In genomic region chr1:87032466-87032865, GRCm38 (mm10) we compare ENCODE assay signal across 12 mouse cellular contexts. TPM values are rescaled to one million over a fixed set of nuclear protein-coding genes. Genes with fewer than 3 reads are reported as not detected.
DNase-seq lines count a peak whose midpoint lies in the region; ATAC-seq lines count a peak whose summit lies in the region.
"Had no signal": no experiment of that assay in that cellular context is flagged by ENCODE, and none has a peak within 500 bp of the region (broad histone marks: within the 10 kb centered on the region; RNA-seq: fewer than 3 reads in every experiment).

No protein-coding gene starts in this region.

- WGBS in kidney, embryonic 14.5 days = 49% methylated on average over 7 of the region's 7 CpGs
- 67% methylated on average over 7 of the region's 7 CpGs for WGBS in midbrain, embryonic 16.5 days

- peak; percentile 36 for DNase-seq in kidney, adult 9 months
- DNase-seq in urinary bladder, postnatal 14 days (ENCODE audit: low spot score) = peak; percentile 33
- no peak for DNase-seq in urinary bladder, postnatal 10 days (ENCODE audit: low spot score)
- peak; percentile 70 to 79 for DNase-seq in cerebellum, postnatal 10 days
- DNase-seq in embryo, embryonic 10.5 days (ENCODE audit: low spot score) = no peak
- DNase-seq: adrenal gland, adult 8-10 months; forebrain, postnatal 0 days; liver, embryonic 13.5 days; right cerebral cortex, adult 18-20 months had no signal

- no peaks in the 10 kb centered on the region for H3K9me3 ChIP-seq in kidney, embryonic 14.5 days (ENCODE audit: control insufficient read depth, low read length)
- H3K9me3 ChIP-seq in midbrain, embryonic 16.5 days (replicated peaks; ENCODE audit: control insufficient read depth, low read length, poor library complexity, severe bottlenecking) = no peaks in the 10 kb centered on the region
- H3K9me3 ChIP-seq: liver, embryonic 13.5 days had no signal

- H3K4me1 ChIP-seq in kidney, embryonic 14.5 days (ENCODE audit: control insufficient read depth, insufficient read depth, low read length) = peaks cover 29% of the 10 kb centered on the region
- H3K4me1 ChIP-seq in midbrain, embryonic 16.5 days (ENCODE audit: control insufficient read depth, insufficient read depth, low read length) = peaks cover 5% of the 10 kb centered on the region; the same call in 1 of the 2 replicates

- H3K4me2 ChIP-seq in kidney, embryonic 14.5 days (replicated peaks; ENCODE audit: low read depth, low read length) = no peak overlapping the region
- no peak overlapping the region for H3K4me2 ChIP-seq in midbrain, embryonic 16.5 days (ENCODE audit: low read length)
- H3K4me2 ChIP-seq: liver, embryonic 13.5 days had no signal

- H3K36me3 ChIP-seq in kidney, embryonic 14.5 days (ENCODE audit: control insufficient read depth, insufficient read depth, low read length) = no peaks in the 10 kb centered on the region
- H3K36me3 ChIP-seq in midbrain, embryonic 16.5 days (ENCODE audit: control insufficient read depth, insufficient read depth, low read length) = no peaks in the 10 kb centered on the region
- H3K36me3 ChIP-seq: liver, embryonic 13.5 days had no signal

- no peaks in the 10 kb centered on the region for H3K27me3 ChIP-seq in kidney, embryonic 14.5 days (ENCODE audit: control insufficient read depth, insufficient read depth, low read length)
- H3K27me3 ChIP-seq in midbrain, embryonic 16.5 days (ENCODE audit: control insufficient read depth, insufficient read depth, low read depth, low read length) = no peaks in the 10 kb centered on the region
- H3K27me3 ChIP-seq: liver, embryonic 13.5 days had no signal

- no peak overlapping the region for H3K9ac ChIP-seq in kidney, embryonic 14.5 days (ENCODE audit: low read depth, low read length)
- H3K9ac ChIP-seq in midbrain, embryonic 16.5 days (ENCODE audit: low read depth, low read length) = no peak overlapping the region
- H3K9ac ChIP-seq: forebrain, postnatal 0 days; liver, embryonic 13.5 days had no signal

- H3K27ac ChIP-seq in kidney, embryonic 14.5 days (ENCODE audit: low read depth, low read length) = no peak overlapping the region
- no peak overlapping the region for H3K27ac ChIP-seq in midbrain, embryonic 16.5 days (ENCODE audit: low read length)
- H3K27ac ChIP-seq: liver, embryonic 13.5 days had no signal

- no peak overlapping the region for H3K4me3 ChIP-seq in kidney, embryonic 14.5 days (ENCODE audit: low read length)
- no peak overlapping the region for H3K4me3 ChIP-seq in midbrain, embryonic 16.5 days (ENCODE audit: low read depth, low read length)
- H3K4me3 ChIP-seq: liver, embryonic 13.5 days had no signal

- no peak for ATAC-seq in kidney, embryonic 14.5 days (ENCODE audit: low FRiP score, low TSS enrichment)
- ATAC-seq in midbrain, embryonic 16.5 days = no peak
- ATAC-seq: forebrain, postnatal 0 days had no signal

RNA-seq across cellular contexts. Expression of gene Alppl2, which starts 57.3 kb away (rescaled TPM):
- not detected in 2 replicates for polyA plus RNA-seq in kidney, embryonic 14.5 days (2014; fragmentation: Nextera tagmentation; extraction: Ambion mirVana)
- not detected in 2 replicates for polyA plus RNA-seq in midbrain, embryonic 16.5 days (2015; fragmentation: Nextera tagmentation; extraction: Ambion mirVana)
- polyA plus RNA-seq: forebrain, postnatal 0 days; hindbrain, embryonic 11.5 days; liver, embryonic 13.5 days had no signal

Comparison
In these comparisons a context has a peak if more than half of its experiments do, and no peak if none do; other contexts are left out.
1. DNase-seq: peak in kidney, adult 9 months (single experiment), urinary bladder, postnatal 14 days (single experiment) and cerebellum, postnatal 10 days (2 of 2); none in urinary bladder, postnatal 10 days (single experiment) and embryo, embryonic 10.5 days (single experiment).